Mouse (Mus musculus) G1E (cell line): ENCODE measurements around the gene Mtg1. TPM values are rescaled to one million over a fixed set of nuclear protein-coding genes. Genes with fewer than 3 reads are reported as not detected.

ENCODE experiments used
- ATAC-seq: 2 replicates; pipeline ENCODE4 v1.8.0; 2016; ENCODE audit warnings: mild to moderate bottlenecking; ENCODE audit not compliant: insufficient number of reproducible peaks, poor library complexity, low FRiP score, severe bottlenecking; ENCODE audit errors: extremely low read depth
- DNase-seq: peaks from one replicate; pipeline ENCODE4 v3.0.0; 2012; ENCODE audit warnings: low spot score
- H3K27me3 ChIP-seq: 2 replicates; pipeline ENCODE4 v1.6.1; 2012; ENCODE audit warnings: mild to moderate bottlenecking, low read length, inconsistent platforms; ENCODE audit not compliant: insufficient read depth
- H3K36me3 ChIP-seq: replicated peaks from 2 replicates; pipeline ENCODE3; 2012; ENCODE audit warnings: mild to moderate bottlenecking, inconsistent platforms
- H3K4me1 ChIP-seq: 2 replicates; pipeline ENCODE4 v1.6.1; 2012; ENCODE audit warnings: low read depth, low read length, inconsistent platforms, mixed read lengths; ENCODE audit not compliant: insufficient read depth
- H3K4me3 ChIP-seq: 2 replicates; pipeline ENCODE4 v1.5.1; 2012; ENCODE audit warnings: low read depth, mild to moderate bottlenecking, inconsistent platforms, low read length, moderate library complexity, mixed read lengths
- H3K9me3 ChIP-seq: replicated peaks from 2 replicates; pipeline ENCODE4 v1.6.1; 2012; ENCODE audit warnings: inconsistent platforms
- CTCF ChIP-seq: IDR thresholded peaks from 2 replicates; pipeline ENCODE4 v1.5.1; 2012; ENCODE audit warnings: low read depth, low read length, inconsistent platforms, mixed read lengths
- GATA1 ChIP-seq: IDR thresholded peaks from 2 replicates; pipeline ENCODE4 v1.6.1; 2012; ENCODE audit warnings: borderline replicate concordance, low read length, inconsistent platforms, mixed read lengths
- GATA2 ChIP-seq: IDR thresholded peaks from 2 replicates; pipeline ENCODE4 v1.6.1; 2012; ENCODE audit warnings: low read depth, low read length, inconsistent platforms, borderline replicate concordance
- POLR2AphosphoS5 ChIP-seq: IDR thresholded peaks from 2 replicates; pipeline ENCODE4 v1.6.1; 2012; ENCODE audit warnings: low read depth, low read length, inconsistent platforms; ENCODE audit not compliant: insufficient replicate concordance
- TAL1 ChIP-seq: conservative IDR thresholded peaks from 2 replicates; pipeline ENCODE4 v1.6.1; 2012; ENCODE audit warnings: low read depth, low read length, inconsistent platforms, mixed read lengths
- polyA plus RNA-seq: library from polyadenylated mRNA; stranded (reverse); fragments of >175 nt; gene quantifications from 2 replicates; pipeline ENCODE4 v1.2.3, GENCODE M21; 2012
- total RNA-seq, 2 experiments: library from RNA; stranded (forward) in 1 of 2; stranded (reverse) in 1 of 2; fragments of 200-1000 nt in 1 of 2; fragments of >200 nt in 1 of 2; fragmentation: Nextera tagmentation in 1 of 2; gene quantifications; 2 replicates each; pipeline ENCODE4 v1.2.3; 2014 to 2017

Gene Mtg1
- total RNA-seq (2014; fragmentation: Nextera tagmentation) (29.0 and 41.0 TPM in 2 replicates), total RNA-seq (2017) (10.2 and 10.5 TPM in 2 replicates), polyA plus RNA-seq (10.5 and 11.2 TPM in 2 replicates)

- TF ChIP-seq POLR2AphosphoS5 = no peak
- TF ChIP-seq TAL1 = no peak
- no peak for TF ChIP-seq GATA2
- TF ChIP-seq CTCF = no peak
- TF ChIP-seq GATA1 = no peak
- Histone ChIP-seq H3K27me3 (no peaks in the 10 kb centered on the region), H3K4me1 (peaks cover 64% of the 10 kb centered on the region), H3K9me3 (no peaks in the 10 kb centered on the region), H3K4me3 (peak within 1 kb of the TSS; percentile 96), H3K36me3 (peaks cover 58% of the 10 kb centered on the region)
- ATAC-seq (peak; percentile 68), DNase-seq (peak; percentile 90)
Measured at GRCm38 (mm10) chr7:140137135-140138020, at the start of gene Mtg1. Mtg1 (plus strand) TSS chr7:140137564.

GRCm38 (mm10) chr7:140090601-140091000 is 46.8 kb upstream of the Mtg1 start:
- TF ChIP-seq GATA2 (no peak), POLR2AphosphoS5 (no peak), GATA1 (no peak), CTCF (no peak), TAL1 (no peak)
- DNase-seq = no peak
- no peak overlapping the region for H3K4me3 ChIP-seq
- no peaks in the 10 kb centered on the region for H3K9me3 ChIP-seq
- no peaks in the 10 kb centered on the region for H3K4me1 ChIP-seq
- peaks cover 17% of the 10 kb centered on the region for H3K27me3 ChIP-seq
- no peak for ATAC-seq
- no peaks in the 10 kb centered on the region for H3K36me3 ChIP-seq

- TF ChIP-seq GATA2 = no peak
- no peak for TF ChIP-seq TAL1
- TF ChIP-seq POLR2AphosphoS5 = no peak
- no peak for TF ChIP-seq CTCF
- TF ChIP-seq GATA1 = no peak
- ATAC-seq (no peak), DNase-seq (no peak)
Measured at GRCm38 (mm10) chr7:140092924-140093528, 44.3 kb upstream of the Mtg1 start, which contains the start of gene Prap1. Prap1 (plus strand) TSS chr7:140093395.

GRCm38 (mm10) chr7:140094954-140095353 is 42.4 kb upstream of the Mtg1 start:
- no peak for TF ChIP-seq GATA2
- TF ChIP-seq POLR2AphosphoS5 = no peak
- TF ChIP-seq TAL1 = no peak
- TF ChIP-seq GATA1 = no peak
- TF ChIP-seq CTCF = no peak
- no peak for ATAC-seq
- H3K27me3 ChIP-seq = peaks cover 17% of the 10 kb centered on the region
- no peak for DNase-seq
- no peaks in the 10 kb centered on the region for H3K9me3 ChIP-seq
- H3K36me3 ChIP-seq = peaks cover 6% of the 10 kb centered on the region
- no peak overlapping the region for H3K4me3 ChIP-seq
- H3K4me1 ChIP-seq = no peaks in the 10 kb centered on the region

More at GRCm38 (mm10) chr7:140092924-140093528, 44.3 kb upstream of the Mtg1 start, which contains the start of gene Prap1:
- H3K4me3 ChIP-seq = no peak within 1 kb of the TSS
- no peaks in the 10 kb centered on the region for H3K36me3 ChIP-seq
- H3K4me1 ChIP-seq = no peaks in the 10 kb centered on the region
- no peaks in the 10 kb centered on the region for H3K9me3 ChIP-seq
- peaks cover 19% of the 10 kb centered on the region for H3K27me3 ChIP-seq

- Histone ChIP-seq H3K27me3 (peaks cover 17% of the 10 kb centered on the region), H3K36me3 (peaks cover 6% of the 10 kb centered on the region), H3K4me1 (no peaks in the 10 kb centered on the region), H3K4me3 (no peak overlapping the region), H3K9me3 (no peaks in the 10 kb centered on the region)
- DNase-seq (no peak), ATAC-seq (no peak)
- TF ChIP-seq POLR2AphosphoS5 (no peak), TAL1 (no peak), GATA1 (no peak), GATA2 (no peak), CTCF (no peak)
Measured at GRCm38 (mm10) chr7:140095556-140095955, 41.8 kb upstream of the Mtg1 start.

GRCm38 (mm10) chr7:140096055-140096454 is 41.3 kb upstream of the Mtg1 start:
- Histone ChIP-seq H3K4me3 (no peak overlapping the region), H3K36me3 (peaks cover 10% of the 10 kb centered on the region), H3K4me1 (peaks cover 4% of the 10 kb centered on the region; the same call in 1 of the 2 replicates), H3K9me3 (no peaks in the 10 kb centered on the region), H3K27me3 (peaks cover 17% of the 10 kb centered on the region)
- no peak for DNase-seq
- no peak for ATAC-seq
- no peak for TF ChIP-seq TAL1
- TF ChIP-seq POLR2AphosphoS5 = no peak
- no peak for TF ChIP-seq GATA2
- TF ChIP-seq GATA1 = no peak
- TF ChIP-seq CTCF = no peak
